In the genomic region with DNA sequence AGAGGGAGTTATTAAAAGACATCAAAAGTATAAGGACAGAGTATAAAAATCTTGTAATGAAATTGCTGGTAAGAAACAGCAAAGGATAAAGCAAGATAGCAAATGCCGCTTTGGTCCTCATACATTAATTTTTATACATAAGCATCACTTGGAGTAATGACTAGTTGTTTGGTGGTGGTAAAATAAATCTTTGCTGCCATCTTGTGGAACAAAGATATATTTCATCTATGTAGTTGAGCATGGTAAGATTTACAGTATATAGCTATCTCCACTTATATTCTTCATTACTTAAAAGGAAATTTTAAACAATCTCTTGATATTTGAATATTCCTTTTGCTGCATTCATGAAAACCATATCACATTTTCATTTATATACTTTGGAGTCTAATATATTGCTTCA, we compare ENCODE assay signal across 11 mouse cellular contexts. TPM values are rescaled to one million over a fixed set of nuclear protein-coding genes. Genes with fewer than 3 reads are reported as not detected.
A peak's percentile ranks its signal among the peaks of the same experiment; 100 is the strongest.
DNase-seq lines count a peak whose midpoint lies in the region; ATAC-seq and TF ChIP-seq lines count a peak whose summit lies in the region.
"Had no signal": no experiment of that assay in that cellular context is flagged by ENCODE, and none has a peak within 500 bp of the region (broad histone marks: within the 10 kb centered on the region; RNA-seq: fewer than 3 reads in every experiment).

No protein-coding gene starts in this region.

- no peak for TF ChIP-seq EP300 in lung, postnatal 0 days (IDR thresholded peaks at IDR 0.05)

- ATAC-seq in lung, postnatal 0 days = no peak
- ATAC-seq in activated CD4-positive, CD25-positive, alpha-beta regulatory T cell, adult 4 months = peak; percentile 66
- ATAC-seq in hindbrain, embryonic 15.5 days (ENCODE audit: low FRiP score, low read depth) = peak; percentile 72; the same call in 1 of the 2 replicates

- no peaks in the 10 kb centered on the region for H3K9me3 ChIP-seq in lung, postnatal 0 days (ENCODE audit: low read length)
- H3K9me3 ChIP-seq in hindbrain, embryonic 15.5 days = no peaks in the 10 kb centered on the region
- H3K9me3 ChIP-seq: heart, embryonic 13.5 days had no signal

- no peak overlapping the region for H3K9ac ChIP-seq in lung, postnatal 0 days (replicated peaks; ENCODE audit: low read depth)
- no peak overlapping the region for H3K9ac ChIP-seq in hindbrain, embryonic 15.5 days
- H3K9ac ChIP-seq: heart, embryonic 13.5 days had no signal

- no peak overlapping the region for H3K4me2 ChIP-seq in lung, postnatal 0 days (replicated peaks; ENCODE audit: low read depth, low read length)
- H3K4me2 ChIP-seq in hindbrain, embryonic 15.5 days = no peak overlapping the region
- H3K4me2 ChIP-seq: heart, embryonic 13.5 days had no signal

- no peaks in the 10 kb centered on the region for H3K27me3 ChIP-seq in lung, postnatal 0 days (replicated peaks; ENCODE audit: insufficient read depth, low read length)
- H3K27me3 ChIP-seq in hindbrain, embryonic 15.5 days = no peaks in the 10 kb centered on the region
- H3K27me3 ChIP-seq: heart, embryonic 13.5 days had no signal

- H3K27ac ChIP-seq in lung, postnatal 0 days (ENCODE audit: low read length) = no peak overlapping the region
- H3K27ac ChIP-seq in hindbrain, embryonic 15.5 days (replicated peaks) = no peak overlapping the region
- H3K27ac ChIP-seq: heart, embryonic 13.5 days had no signal

- H3K4me1 ChIP-seq in lung, postnatal 0 days (ENCODE audit: insufficient read depth, low read depth, low read length) = no peaks in the 10 kb centered on the region
- no peaks in the 10 kb centered on the region for H3K4me1 ChIP-seq in hindbrain, embryonic 15.5 days (replicated peaks)
- H3K4me1 ChIP-seq: heart, embryonic 13.5 days had no signal

- no peaks in the 10 kb centered on the region for H3K36me3 ChIP-seq in lung, postnatal 0 days (ENCODE audit: insufficient read depth, low read length)
- H3K36me3 ChIP-seq in hindbrain, embryonic 15.5 days = no peaks in the 10 kb centered on the region
- H3K36me3 ChIP-seq: heart, embryonic 13.5 days had no signal

- peak; percentile 46 for TF ChIP-seq CTCF in lung, postnatal 0 days (IDR thresholded peaks at IDR 0.05)

- WGBS in lung, postnatal 0 days = 33% methylated on average over 1 of the region's 1 CpGs
- 48% methylated on average over 1 of the region's 1 CpGs for WGBS in hindbrain, embryonic 15.5 days

- DNase-seq in lung, postnatal 0 days (ENCODE audit: low spot score) = peak; percentile 33
- DNase-seq in lung, postnatal 36 days = no peak
- DNase-seq in retina, embryonic 14.5 days (ENCODE audit: low spot score) = peak; percentile 75
- no peak for DNase-seq in heart, postnatal 36 days
- no peak for DNase-seq in right cerebral cortex, postnatal 4 days
- DNase-seq in urinary bladder, postnatal 14 days (ENCODE audit: low spot score) = no peak
- DNase-seq: left cerebral cortex, postnatal 4 days; thymus, adult 2 months had no signal

- no peak overlapping the region for H3K4me3 ChIP-seq in lung, postnatal 0 days (ENCODE audit: low read depth, low read length)
- no peak overlapping the region for H3K4me3 ChIP-seq in hindbrain, embryonic 15.5 days
- H3K4me3 ChIP-seq: heart, embryonic 13.5 days had no signal

- intact Hi-C loops in heart, postnatal 36 days (cut with DNase I) = no loop called here

RNA-seq across cellular contexts. Expression of a gene that starts 14.4 kb away (rescaled TPM):
- polyA plus RNA-seq in lung, postnatal 0 days (2015; fragmentation: Nextera tagmentation; extraction: Ambion mirVana) = 48.7 and 58.5 TPM in 2 replicates
- 100 to 1,000 TPM; 128 to 136 TPM for polyA plus RNA-seq in activated CD4-positive, CD25-positive, alpha-beta regulatory T cell, adult 4 months (2017; shearing (Covaris generic))
- polyA plus RNA-seq in hindbrain, embryonic 15.5 days (2015; fragmentation: Nextera tagmentation; extraction: Ambion mirVana) = 122 and 130 TPM in 2 replicates
- 10 to 100 TPM; 44.7 to 61.6 TPM for total RNA-seq in heart, postnatal 36 days (2021)

Comparison
In these comparisons a context has a peak if more than half of its experiments do, and no peak if none do; other contexts are left out.
1. DNase-seq: peak in lung, postnatal 0 days (single experiment) and retina, embryonic 14.5 days (single experiment); none in lung, postnatal 36 days (single experiment), heart, postnatal 36 days (0 of 2), right cerebral cortex, postnatal 4 days (single experiment) and urinary bladder, postnatal 14 days (single experiment).